Mouse (Mus musculus) cerebellum, adult 2 months (tissue): ENCODE data around the gene Chuk.

Experiments used
- CTCF ChIP-seq: fragments of 200-500 bp; IDR thresholded peaks from 2 replicates; pipeline ENCODE4 v1.5.1; 2011; ENCODE audit warnings: low read depth, mild to moderate bottlenecking, control low read depth, low read length, moderate library complexity, borderline replicate concordance; ENCODE audit not compliant: insufficient read depth
- POLR2A ChIP-seq: fragments of 200-500 bp; IDR thresholded peaks from 2 replicates; pipeline ENCODE4 v1.6.1; 2011; ENCODE audit warnings: low read length, control low read depth, borderline replicate concordance; ENCODE audit not compliant: insufficient read depth

GRCm38 (mm10) chr19:44132917-44133316 is 25.6 kb upstream of the Chuk start:
- no peak for TF ChIP-seq CTCF
- no peak for TF ChIP-seq POLR2A
